Mouse (Mus musculus) gonadal fat pad, adult 2 months (tissue): ENCODE data around the gene Pign. TPM values are rescaled to one million over a fixed set of nuclear protein-coding genes. Genes with fewer than 3 reads are reported as not detected.

Experiments used
- DNase-seq: peaks from one replicate; pipeline ENCODE4 v3.0.0-alpha.2; 2012; ENCODE audit warnings: low read depth
- polyA plus RNA-seq: library from polyadenylated mRNA; depleted of rRNA; stranded (reverse); fragments of >200 nt; gene quantifications from 2 replicates; pipeline ENCODE4 v1.2.3, GENCODE M21; 2012; rRNA removed

The Pign gene
- polyA plus RNA-seq, result 12.2 and 30.4 TPM in 2 replicates

GRCm38 (mm10) chr1:105663171-105663961 is at the start of gene Pign, which contains the start of gene Relch:
Gene Pign (minus strand): TSS chr1:105663677.
Gene Relch (plus strand): TSS chr1:105663861.
- DNase-seq, result peak; percentile 83

GRCm38 (mm10) chr1:105712822-105713221 is 49.3 kb upstream of the Pign start:
- no peak for DNase-seq

DNA sequence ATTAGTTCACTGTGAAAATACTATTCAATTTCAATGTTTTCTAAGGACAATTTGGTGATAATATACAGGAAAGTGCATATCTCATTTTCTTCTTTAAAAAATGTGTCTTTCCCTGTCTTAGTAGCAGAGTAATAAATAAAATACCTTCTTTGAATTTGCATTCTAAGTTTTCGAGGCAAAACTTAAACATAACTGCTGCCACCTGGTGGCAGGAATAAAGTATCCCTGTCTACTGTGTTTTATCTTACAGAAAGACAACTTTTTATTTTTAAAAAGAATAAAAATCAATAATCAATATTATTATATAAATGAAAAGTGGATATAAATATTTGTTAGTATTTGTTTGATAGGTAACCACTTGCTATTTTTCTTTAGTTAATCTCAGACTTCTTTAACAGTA is 47.8 kb upstream of the Pign start:
- DNase-seq, result no peak

DNA sequence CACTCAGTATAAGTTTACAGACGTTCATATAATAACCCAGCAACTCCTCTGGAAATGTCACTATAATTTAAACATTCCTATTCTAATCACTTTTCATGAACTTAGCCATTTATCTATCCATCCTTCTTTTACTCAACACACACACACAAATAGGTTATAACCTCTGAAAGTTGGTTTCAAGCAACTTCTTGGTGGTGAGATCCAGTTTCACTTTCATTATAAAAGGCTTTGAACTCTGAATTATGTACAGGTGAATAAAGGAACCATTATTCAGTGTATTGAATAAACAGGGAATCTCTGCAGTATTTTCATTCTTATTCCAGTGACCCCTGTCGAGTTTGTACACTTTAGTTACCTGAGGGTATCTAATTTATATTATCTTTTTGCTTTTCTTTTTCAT is 45.9 kb upstream of the Pign start:
- no peak for DNase-seq

GRCm38 (mm10) chr1:105700984-105701530 is 37.6 kb upstream of the Pign start:
- no peak for DNase-seq

DNA sequence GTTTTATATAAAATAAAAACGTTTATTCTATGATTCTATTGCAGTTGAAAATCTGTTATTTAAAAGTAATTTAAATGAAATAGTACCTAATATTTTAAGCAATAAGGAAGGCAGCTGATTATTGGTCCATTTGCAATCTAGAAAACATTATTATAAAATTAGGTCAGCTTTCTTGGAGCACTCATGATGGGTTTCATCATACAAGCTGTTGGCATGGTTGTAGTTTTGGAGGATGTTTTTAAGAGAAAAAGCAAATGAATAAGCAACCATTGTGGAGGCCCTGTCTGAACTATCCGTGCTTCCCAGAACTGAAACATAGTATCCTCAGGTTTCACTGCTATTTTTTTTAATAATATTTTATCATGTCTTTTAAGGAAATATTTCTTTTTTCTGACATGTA is 32.1 kb upstream of the Pign start:
- DNase-seq, result no peak

- no peak for DNase-seq
Measured at GRCm38 (mm10) chr1:105685501-105685900, 22.0 kb upstream of the Pign start.

GRCm38 (mm10) chr1:105680587-105680986 is 17.1 kb upstream of the Pign start:
- DNase-seq, result no peak

GRCm38 (mm10) chr1:105674763-105675162 is 11.3 kb upstream of the Pign start:
- peak; percentile 38 for DNase-seq

DNA sequence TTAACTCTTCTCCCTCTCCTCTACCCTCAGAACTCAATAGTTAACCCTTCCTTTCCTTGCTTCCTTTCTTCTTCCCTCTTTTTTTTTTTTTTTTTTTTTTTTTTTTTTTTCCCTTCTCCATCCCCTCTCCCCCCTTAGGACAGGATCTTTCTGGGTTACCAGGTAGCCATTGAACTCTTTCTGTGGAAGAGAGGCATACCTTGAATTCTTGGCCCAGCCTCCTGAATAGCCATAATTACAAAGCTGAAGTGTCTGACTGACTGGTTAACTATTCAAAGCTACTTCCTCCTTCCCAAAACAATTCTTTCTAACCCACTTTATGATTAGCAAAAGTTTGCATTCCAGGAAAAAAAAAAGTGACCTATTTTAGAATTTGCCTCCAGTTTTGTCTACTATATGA is 6.2 kb upstream of the Pign start:
- no peak for DNase-seq

GRCm38 (mm10) chr1:105663962-105664812 is 710 bp upstream of the Pign start:
- DNase-seq, result no peak

- no peak for DNase-seq
Measured at GRCm38 (mm10) chr1:105662820-105663170, 682 bp downstream of the Pign start.

GRCm38 (mm10) chr1:105660015-105660414 is 3.5 kb downstream of the Pign start:
- no peak for DNase-seq

DNA sequence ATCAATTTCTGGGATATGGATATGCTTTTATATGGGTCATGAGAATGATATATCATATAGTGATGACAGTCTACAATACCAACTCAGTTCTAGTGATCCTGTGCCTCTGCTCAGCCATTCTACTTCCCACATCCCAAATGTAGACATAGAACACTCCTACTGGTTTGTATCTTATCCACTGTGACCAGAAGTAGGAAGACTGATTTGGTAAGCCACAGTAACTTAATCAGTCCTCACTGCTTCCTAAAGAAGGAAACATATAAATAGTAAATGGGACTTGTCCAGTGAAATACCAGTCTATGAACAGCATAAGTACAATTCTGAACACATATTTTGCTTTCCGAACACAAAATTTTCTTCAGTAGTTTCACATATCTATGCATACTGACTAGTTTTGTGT is 9.5 kb downstream of the Pign start:
- no peak for DNase-seq

DNA sequence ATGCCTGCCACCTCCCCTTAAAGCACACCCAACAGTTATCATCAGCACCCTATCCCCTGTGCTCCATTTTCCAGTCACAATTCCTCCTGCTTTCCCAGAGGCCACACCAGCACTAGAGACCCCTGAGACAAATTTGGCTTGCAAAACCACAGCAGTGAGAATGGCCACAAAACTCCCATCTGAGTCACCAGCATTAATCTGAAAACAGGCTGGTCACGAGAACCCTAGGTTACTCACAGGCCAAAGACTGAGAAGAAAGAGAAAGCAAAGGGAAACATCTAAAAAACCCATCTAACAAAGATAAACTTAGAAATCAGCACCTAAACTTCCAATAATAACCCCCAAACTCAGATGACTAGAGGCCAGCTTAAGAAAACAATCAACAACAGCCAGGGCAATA is 12.8 kb downstream of the Pign start:
- no peak for DNase-seq

GRCm38 (mm10) chr1:105644093-105644492 is 19.4 kb downstream of the Pign start:
- DNase-seq, result no peak

GRCm38 (mm10) chr1:105630481-105630880 is 33.0 kb downstream of the Pign start:
- DNase-seq, result no peak

GRCm38 (mm10) chr1:105589673-105590072 is 73.8 kb downstream of the Pign start:
- DNase-seq, result no peak

DNA sequence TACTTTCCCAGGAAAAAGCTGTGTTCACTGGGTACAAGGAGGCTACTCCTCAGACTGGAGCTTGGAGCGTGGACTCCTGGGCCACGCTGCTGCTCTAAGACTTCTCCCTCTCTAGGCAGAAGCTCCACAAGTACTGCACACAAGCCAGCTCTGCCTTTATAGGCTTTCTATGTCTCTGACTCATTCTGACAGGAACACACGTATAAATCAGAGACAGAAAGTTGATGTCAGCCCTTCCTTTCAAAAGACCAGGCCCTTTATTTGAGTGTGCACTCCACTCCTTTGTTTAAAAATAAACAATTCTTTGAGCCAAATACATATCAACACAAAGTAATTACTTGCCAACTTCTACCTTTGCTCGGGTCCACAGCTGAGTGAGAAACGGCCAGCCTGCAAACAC is 74.8 kb downstream of the Pign start:
- DNase-seq, result no peak

- DNase-seq, result no peak
Measured at GRCm38 (mm10) chr1:105582800-105583199, 80.7 kb downstream of the Pign start.

DNA sequence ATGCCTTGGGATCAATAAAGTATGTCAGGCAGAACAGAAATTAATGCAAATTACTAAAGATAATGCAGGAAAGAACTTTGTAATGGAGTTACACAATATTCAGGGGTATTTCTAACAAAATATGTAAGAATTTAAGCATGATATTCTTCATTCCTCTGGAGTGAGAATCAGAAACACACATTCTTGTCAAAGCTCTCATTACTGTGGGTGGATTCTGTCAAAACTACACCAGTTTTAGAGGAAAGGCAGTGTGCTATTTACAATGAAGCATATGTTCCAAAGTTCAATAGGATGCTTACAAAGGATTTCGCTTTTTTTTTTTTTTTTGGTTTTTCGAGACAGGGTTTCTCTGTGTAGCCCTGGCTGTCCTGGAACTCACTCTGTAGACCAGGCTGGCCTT is 82.6 kb downstream of the Pign start:
- no peak for DNase-seq

- DNase-seq, result no peak
Measured at GRCm38 (mm10) chr1:105566051-105566450, 97.4 kb downstream of the Pign start.

GRCm38 (mm10) chr1:105564289-105564688 is 99.2 kb downstream of the Pign start:
- DNase-seq, result no peak
